Mouse (Mus musculus) hindbrain, embryonic 10.5 days (tissue): ENCODE measurements around the gene Mta2. TPM values are rescaled to one million over a fixed set of nuclear protein-coding genes. Genes with fewer than 3 reads are reported as not detected.

Experiments
- DNase-seq: peaks from one replicate; pipeline ENCODE4 v3.0.0-alpha.2; 2017; ENCODE audit warnings: low spot score
- H3K27ac ChIP-seq: fragments of 300-500 bp; sonication (generic); 2 replicates; pipeline ENCODE4 v1.5.1; 2016; ENCODE audit warnings: mild to moderate bottlenecking, moderate library complexity
- H3K27me3 ChIP-seq: fragments of 300-500 bp; sonication (generic); 2 replicates; pipeline ENCODE4 v1.6.1; 2016; ENCODE audit warnings: mild to moderate bottlenecking; ENCODE audit not compliant: poor library complexity, insufficient read depth, severe bottlenecking
- H3K36me3 ChIP-seq: fragments of 300-500 bp; sonication (generic); 2 replicates; pipeline ENCODE4 v1.6.1; 2016; ENCODE audit warnings: mild to moderate bottlenecking, moderate library complexity
- H3K4me1 ChIP-seq: fragments of 300-500 bp; sonication (generic); replicated peaks from 2 replicates; pipeline ENCODE4 v1.6.1; 2016; ENCODE audit warnings: mild to moderate bottlenecking
- H3K4me3 ChIP-seq: fragments of 300-500 bp; sonication (generic); 2 replicates; pipeline ENCODE4 v1.5.1; 2016; ENCODE audit warnings: mild to moderate bottlenecking, moderate library complexity
- H3K9me3 ChIP-seq: fragments of 300-500 bp; sonication (generic); 2 replicates; pipeline ENCODE4 v1.6.1; 2016; ENCODE audit warnings: mild to moderate bottlenecking, moderate library complexity
- WGBS: fragments of 180-500 bp; shearing (Covaris S2); methylation state at CpG from one replicate; pipeline ENCODE4 v1.1.7; 2016; 5-methylcytosine and 5-hydroxymethylcytosine counted together
- polyA plus RNA-seq: library from polyadenylated mRNA; unstranded; fragments of >200 nt; fragmentation: Nextera tagmentation; extraction: Ambion mirVana; gene quantifications from 2 replicates; pipeline ENCODE4 v1.2.1, GENCODE M21; 2016

Mta2 gene
- polyA plus RNA-seq, 1 experiment from 2014 or later, result 178 TPM

DNA sequence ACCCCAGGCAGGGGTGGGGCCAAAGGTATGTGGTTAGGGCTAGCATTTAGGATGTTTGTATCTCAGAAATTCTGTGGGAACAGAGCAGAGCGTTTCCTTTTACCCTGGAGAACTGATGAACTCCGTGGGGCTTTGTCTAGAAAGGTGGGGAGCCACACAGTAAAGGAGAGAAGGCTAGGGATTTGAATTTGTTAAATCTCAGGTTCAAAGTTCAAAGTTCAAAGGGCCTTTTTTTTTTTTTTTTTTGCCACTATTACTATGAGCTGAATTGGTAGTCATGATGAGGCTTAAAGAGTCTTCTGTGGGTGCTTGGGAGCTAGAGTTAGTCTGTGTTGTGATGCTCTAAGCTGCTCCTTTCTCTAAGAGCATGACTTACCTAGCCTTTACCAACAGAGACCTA, 4.9 kb upstream of the Mta2 start:
- H3K9me3 ChIP-seq, result no peaks in the 10 kb centered on the region
- 84% methylated on average over 2 of the region's 2 CpGs for WGBS
- H3K36me3 ChIP-seq, result peaks cover 65% of the 10 kb centered on the region
- no peak overlapping the region for H3K27ac ChIP-seq
- H3K4me3 ChIP-seq, result no peak overlapping the region
- H3K27me3 ChIP-seq, result no peaks in the 10 kb centered on the region
- DNase-seq, result no peak
- peaks cover 16% of the 10 kb centered on the region for H3K4me1 ChIP-seq

DNA sequence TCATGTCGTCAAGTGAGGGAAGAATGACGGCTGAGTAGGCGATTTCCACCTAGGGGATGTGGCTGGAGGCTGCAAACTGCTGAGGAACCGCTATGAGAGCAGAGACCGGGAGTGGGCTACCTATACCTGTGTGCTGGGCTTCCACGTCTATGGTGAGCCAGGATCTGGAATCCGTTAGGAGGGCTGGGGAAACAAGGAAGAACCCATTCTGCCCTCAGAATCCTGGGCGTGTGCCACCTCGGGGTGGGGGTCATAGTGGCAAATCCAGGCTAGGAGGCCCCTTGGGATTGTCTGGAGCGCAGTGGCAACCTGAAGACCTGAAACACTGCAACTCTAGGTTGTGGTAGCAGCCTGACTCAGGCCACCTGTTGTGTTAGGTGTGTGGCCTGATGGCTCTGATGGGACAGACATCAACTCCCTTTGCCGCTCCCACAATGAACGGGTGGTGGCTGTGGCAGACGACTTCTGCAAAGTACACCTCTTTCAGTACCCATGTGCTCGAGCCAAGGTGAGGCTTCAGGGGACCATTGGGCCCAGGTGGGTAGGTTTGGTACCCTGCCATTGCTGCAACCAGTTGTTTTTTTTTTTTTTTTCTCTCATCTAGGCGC, 1.0 kb upstream of the Mta2 start:
- Histone ChIP-seq H3K4me1 (peaks cover 46% of the 10 kb centered on the region), H3K36me3 (peaks cover 60% of the 10 kb centered on the region), H3K27me3 (no peaks in the 10 kb centered on the region), H3K4me3 (peak overlapping the region; percentile 95), H3K27ac (peak overlapping the region; percentile 98), H3K9me3 (no peaks in the 10 kb centered on the region)
- WGBS, result 82% methylated on average over 15 of the region's 15 CpGs
- no peak for DNase-seq

DNA sequence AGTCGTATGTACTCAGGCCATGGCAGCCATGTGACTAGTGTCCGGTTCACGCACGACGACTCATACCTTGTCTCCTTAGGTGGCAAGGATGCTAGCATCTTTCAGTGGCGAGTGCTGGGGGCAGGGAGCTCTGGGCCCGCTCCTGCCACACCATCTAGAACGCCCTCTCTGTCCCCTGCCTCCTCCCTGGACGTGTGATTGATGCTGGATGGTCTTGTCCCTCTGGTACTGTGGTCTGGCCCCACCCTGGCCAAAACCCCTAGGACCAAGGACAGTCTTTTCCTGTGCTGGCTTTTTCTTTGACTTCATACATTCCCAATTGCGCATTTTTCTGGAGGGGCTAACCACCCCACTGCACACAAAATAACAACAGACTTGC, 550 bp upstream of the Mta2 start:
- 40% methylated on average over 10 of the region's 10 CpGs for WGBS

DNA sequence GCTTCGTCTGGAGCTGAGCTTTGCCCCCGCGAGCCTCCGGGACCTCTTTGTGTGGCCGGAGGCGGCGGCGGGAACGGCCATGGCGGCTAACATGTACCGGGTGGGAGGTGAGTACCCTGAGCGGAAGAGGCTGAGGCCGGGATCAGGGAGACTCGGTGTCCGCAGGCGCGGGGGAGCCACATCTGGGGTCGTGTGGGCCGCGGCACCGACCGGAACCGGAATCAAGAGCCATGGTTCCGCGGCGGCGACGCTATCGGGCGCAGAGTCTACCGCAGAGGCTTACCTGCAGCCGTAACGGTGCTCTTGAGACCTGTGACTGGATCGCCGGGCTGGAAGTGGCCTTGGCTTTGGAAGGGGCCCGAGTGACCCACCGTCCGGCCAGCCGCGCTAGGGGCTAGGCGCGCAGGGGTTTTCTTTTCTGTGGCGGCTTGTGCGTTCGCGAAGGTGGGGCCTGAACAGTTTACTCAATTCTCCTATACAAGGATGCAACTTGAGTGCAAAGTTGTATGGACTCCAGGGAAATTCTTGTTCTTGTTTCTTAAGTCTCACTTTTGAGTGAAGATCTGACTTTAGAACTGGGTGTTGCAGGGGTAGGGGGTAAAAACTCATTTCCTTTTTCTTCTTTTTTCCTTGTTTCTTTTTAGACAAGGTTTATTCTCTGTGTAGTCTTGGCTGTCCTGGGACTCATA, 745 bp downstream of the Mta2 start:
- Histone ChIP-seq H3K4me3 (peak overlapping the region; percentile 95), H3K36me3 (peaks cover 60% of the 10 kb centered on the region), H3K27me3 (no peaks in the 10 kb centered on the region), H3K4me1 (peaks cover 46% of the 10 kb centered on the region), H3K27ac (peak overlapping the region; percentile 98), H3K9me3 (no peaks in the 10 kb centered on the region)
- WGBS, result under 1% methylated on average over 46 of the region's 46 CpGs
- DNase-seq, result peak; percentile 71

More for the DNA sequence above, 550 bp upstream of the Mta2 start:
- Histone ChIP-seq H3K27me3 (no peaks in the 10 kb centered on the region), H3K36me3 (peaks cover 60% of the 10 kb centered on the region), H3K9me3 (no peaks in the 10 kb centered on the region), H3K27ac (peak overlapping the region; percentile 98), H3K4me3 (peak overlapping the region; percentile 95), H3K4me1 (peaks cover 46% of the 10 kb centered on the region)
- DNase-seq, result peak; percentile 18

DNA sequence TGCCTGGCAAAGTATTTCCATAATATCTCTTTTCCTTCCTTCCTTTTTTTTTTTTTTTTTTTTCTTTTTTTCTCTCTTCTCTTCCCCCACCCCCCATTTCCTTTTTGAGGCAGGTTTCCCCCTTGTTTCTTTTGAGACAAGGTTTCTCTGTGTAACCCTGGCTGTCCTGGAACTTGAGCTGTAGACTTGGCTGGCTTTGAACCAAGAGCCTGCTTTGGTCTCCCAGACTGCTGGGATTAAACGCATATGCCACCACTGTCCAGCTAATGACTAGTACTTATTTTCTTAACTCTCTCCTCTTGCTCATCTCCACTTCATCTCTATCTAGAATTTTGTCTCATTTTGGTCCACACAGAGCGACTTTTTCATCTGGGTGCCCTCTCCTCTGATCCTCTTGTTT, 1.4 kb downstream of the Mta2 start:
- H3K27ac ChIP-seq, result peak overlapping the region; percentile 98
- WGBS, result 72% methylated on average over 2 of the region's 2 CpGs
- peak overlapping the region; percentile 95 for H3K4me3 ChIP-seq
- no peak for DNase-seq
- peaks cover 63% of the 10 kb centered on the region for H3K36me3 ChIP-seq
- H3K27me3 ChIP-seq, result no peaks in the 10 kb centered on the region
- H3K9me3 ChIP-seq, result no peaks in the 10 kb centered on the region
- H3K4me1 ChIP-seq, result peaks cover 46% of the 10 kb centered on the region

DNA sequence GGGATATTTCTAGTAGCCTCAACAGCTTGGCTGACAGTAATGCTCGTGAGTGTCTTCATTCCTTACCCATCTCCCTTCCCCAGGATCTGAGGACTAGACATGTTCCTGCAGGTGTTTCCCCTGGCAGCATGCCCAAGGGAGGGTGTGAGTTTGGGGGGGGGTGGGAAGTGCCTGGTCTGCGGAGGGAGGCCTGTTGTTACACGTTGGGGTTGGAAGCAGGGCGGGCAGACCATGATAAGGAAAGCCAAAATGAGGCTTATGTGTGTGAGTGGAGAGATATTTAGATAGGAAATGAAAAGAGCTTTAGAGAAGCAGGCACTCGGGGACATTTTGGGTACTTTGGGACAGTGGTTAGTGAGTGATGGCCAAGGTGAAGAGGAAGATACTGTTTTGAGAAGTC, 2.4 kb downstream of the Mta2 start:
- Histone ChIP-seq H3K9me3 (no peaks in the 10 kb centered on the region), H3K4me1 (peaks cover 46% of the 10 kb centered on the region), H3K27ac (no peak overlapping the region; the same call in 1 of the 2 replicates), H3K36me3 (peaks cover 63% of the 10 kb centered on the region), H3K27me3 (no peaks in the 10 kb centered on the region), H3K4me3 (peak overlapping the region; percentile 95)
- no peak for DNase-seq
- WGBS, result 80% methylated on average over 5 of the region's 5 CpGs

DNA sequence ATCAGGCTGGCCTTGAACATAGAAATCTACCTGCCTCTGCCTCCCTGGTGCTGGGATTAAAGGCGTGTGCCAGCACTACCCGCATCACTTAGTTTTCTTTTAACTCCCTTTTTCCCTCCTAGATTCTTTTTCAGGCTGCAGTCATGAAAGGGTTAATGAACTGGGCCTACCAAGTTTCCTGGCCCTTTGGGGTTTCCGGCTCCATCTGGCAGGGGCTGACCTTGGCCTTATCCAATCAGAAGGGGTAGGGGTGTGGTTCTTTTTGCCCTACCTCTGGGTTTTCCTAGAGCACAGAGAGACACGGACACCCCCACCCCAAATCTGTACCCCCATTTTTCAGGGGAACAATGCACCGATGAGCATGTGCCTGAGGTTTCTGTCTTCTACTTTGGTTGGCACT, 3.1 kb downstream of the Mta2 start:
- Histone ChIP-seq H3K27me3 (no peaks in the 10 kb centered on the region), H3K4me3 (peak overlapping the region; percentile 28; the same call in 1 of the 2 replicates), H3K4me1 (peaks cover 46% of the 10 kb centered on the region), H3K36me3 (peaks cover 66% of the 10 kb centered on the region), H3K27ac (no peak overlapping the region; the same call in 1 of the 2 replicates), H3K9me3 (no peaks in the 10 kb centered on the region)
- peak; percentile 70 for DNase-seq
- 59% methylated on average over 5 of the region's 5 CpGs for WGBS

DNA sequence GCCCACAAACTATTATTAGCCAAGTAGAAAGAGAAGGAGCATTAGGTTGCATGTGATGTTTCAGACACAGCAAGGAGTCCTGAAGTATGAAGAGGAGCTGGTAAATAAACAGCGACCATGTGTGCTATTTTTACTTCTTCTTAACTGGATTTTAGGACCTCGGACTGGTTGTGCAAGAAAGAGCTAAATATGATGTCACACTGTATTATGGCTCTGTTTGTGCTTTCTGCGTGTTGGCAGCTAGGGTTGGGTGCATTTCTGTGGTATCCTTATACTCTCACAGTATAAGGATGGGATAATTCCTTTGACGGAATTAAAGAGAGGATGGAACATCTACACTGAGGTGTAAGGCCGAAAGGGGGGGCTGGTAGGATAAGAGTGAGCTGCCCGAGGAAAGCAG, 3.6 kb downstream of the Mta2 start:
- H3K4me1 ChIP-seq, result peaks cover 45% of the 10 kb centered on the region
- H3K27me3 ChIP-seq, result no peaks in the 10 kb centered on the region
- peak overlapping the region; percentile 28; the same call in 1 of the 2 replicates for H3K4me3 ChIP-seq
- H3K27ac ChIP-seq, result no peak overlapping the region
- H3K36me3 ChIP-seq, result peaks cover 70% of the 10 kb centered on the region
- no peak for DNase-seq
- 93% methylated on average over 6 of the region's 6 CpGs for WGBS
- H3K9me3 ChIP-seq, result no peaks in the 10 kb centered on the region

DNA sequence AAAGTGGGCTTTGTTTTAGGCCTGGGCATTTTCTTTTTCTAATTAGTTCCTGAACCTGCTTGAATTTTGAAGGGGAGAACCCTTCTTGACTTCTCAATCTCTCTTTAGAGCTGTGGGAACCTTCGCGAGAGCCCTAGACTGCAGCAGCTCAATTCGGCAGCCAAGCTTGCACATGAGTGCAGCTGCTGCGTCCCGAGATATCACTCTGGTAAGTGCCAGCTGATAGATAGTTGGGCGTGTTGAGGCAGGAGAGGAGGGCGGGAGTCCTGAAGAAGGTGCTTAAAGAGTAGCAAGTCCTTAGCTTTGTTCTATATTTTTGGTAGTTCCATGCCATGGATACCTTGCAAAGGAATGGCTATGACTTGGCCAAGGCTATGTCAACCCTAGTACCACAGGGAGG, 5.3 kb downstream of the Mta2 start:
- H3K27me3 ChIP-seq, result no peaks in the 10 kb centered on the region
- H3K27ac ChIP-seq, result no peak overlapping the region
- no peak overlapping the region for H3K4me3 ChIP-seq
- H3K9me3 ChIP-seq, result no peaks in the 10 kb centered on the region
- peaks cover 32% of the 10 kb centered on the region for H3K4me1 ChIP-seq
- no peak for DNase-seq
- peaks cover 87% of the 10 kb centered on the region for H3K36me3 ChIP-seq
- 95% methylated on average over 7 of the region's 7 CpGs for WGBS

DNA sequence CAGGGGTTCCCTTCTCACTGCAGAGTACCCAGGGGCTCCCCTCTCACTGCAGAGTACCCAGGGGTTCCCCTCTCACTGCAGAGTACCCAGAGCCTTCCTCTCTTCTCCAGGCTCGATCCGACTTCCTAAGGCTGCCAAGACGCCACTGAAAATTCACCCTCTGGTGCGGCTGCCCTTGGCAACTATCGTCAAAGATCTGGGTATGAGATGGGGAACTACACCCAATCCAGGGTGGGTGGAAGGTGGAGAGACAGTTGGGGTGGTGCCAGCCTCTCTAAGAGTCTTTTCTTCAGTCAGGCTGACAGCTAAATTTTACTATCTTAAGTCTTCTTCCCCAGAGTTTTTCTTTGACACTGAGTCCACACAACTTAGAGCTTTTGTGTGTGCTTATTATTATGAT, 8.5 kb downstream of the Mta2 start:
- 93% methylated on average over 5 of the region's 5 CpGs for WGBS
- Histone ChIP-seq H3K4me3 (no peak overlapping the region), H3K9me3 (no peaks in the 10 kb centered on the region), H3K27me3 (no peaks in the 10 kb centered on the region), H3K4me1 (peaks cover 29% of the 10 kb centered on the region), H3K27ac (no peak overlapping the region), H3K36me3 (peaks cover 78% of the 10 kb centered on the region)
- no peak for DNase-seq

DNA sequence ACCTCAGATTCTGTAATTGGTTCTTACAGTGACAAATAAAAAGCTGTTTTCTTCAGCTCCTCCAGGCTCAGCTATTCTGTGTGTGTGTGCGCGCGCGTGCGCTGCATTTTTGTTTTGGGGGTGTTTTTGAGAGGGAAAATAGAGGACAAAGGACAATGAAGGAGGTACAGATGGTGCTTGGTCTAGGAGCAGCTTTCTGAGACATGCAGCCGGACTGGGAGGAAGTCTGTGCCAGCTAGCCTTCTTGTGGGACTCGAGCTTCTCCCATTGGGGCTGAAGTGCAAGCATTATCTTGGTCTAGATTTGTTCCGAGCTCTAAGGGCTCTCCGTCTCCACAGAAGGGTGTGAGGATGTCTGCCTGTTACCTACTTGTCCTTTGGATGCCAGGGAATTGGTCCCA, 10.6 kb downstream of the Mta2 start:
- no peak for DNase-seq
- peaks cover 77% of the 10 kb centered on the region for H3K36me3 ChIP-seq
- peaks cover 26% of the 10 kb centered on the region for H3K4me1 ChIP-seq
- 92% methylated on average over 9 of the region's 9 CpGs for WGBS
- H3K9me3 ChIP-seq, result no peaks in the 10 kb centered on the region
- H3K4me3 ChIP-seq, result 0 out of 2 replicates have a peak overlapping the region, but pooled peaks have one; percentile 2
- H3K27me3 ChIP-seq, result no peaks in the 10 kb centered on the region
- peak overlapping the region; percentile 87 for H3K27ac ChIP-seq

DNA sequence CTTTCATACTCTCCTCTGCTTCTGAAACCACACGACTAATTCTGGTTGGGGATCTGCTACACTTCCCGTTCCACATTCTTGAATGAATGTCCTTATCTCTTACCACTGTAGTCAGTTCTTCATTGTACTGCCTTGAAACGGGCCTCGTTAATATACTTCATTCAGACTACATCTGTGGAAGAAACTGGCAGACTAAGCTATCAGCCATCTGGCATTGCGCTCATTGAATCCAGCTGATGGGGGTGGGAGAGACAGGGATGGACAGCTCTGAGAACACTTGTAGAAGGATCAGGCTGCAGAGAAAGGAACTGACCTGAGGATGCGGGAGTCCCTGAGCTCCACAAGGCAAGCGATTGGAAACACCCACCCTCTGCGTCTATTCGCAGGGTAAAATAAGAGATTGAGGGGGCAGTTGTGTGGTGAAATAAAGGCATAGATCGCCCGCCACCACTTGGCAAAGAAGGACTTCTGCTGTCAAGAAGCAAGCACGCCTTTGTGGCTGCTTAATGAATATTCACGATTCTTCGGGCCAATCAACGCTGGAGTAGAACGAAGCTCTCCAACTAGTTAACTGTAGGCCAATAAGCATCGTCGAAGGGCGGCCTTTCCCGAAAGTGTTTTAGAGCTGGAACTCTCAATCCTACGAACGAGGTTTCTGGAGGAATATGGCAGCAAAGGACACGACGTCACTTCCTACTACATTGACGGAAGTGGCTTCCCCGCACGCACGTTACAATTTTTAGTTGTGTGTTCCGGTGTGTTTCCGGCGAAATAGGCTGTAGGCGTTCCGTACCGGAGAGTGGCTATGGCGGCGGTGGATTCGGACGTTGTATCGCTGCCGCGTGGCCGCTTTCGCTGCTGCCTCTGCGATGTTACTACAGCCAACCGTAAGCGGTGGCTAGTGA, 11.7 kb downstream of the Mta2 start, which contains the start of gene Tut1:
Tut1 (plus strand) TSS at position 713 of the 905 bp plus-strand sequence.
- peak within 1 kb of the TSS; percentile 87 for H3K27ac ChIP-seq
- 6% methylated on average over 46 of the region's 46 CpGs for WGBS
- H3K36me3 ChIP-seq, result peaks cover 77% of the 10 kb centered on the region
- H3K27me3 ChIP-seq, result no peaks in the 10 kb centered on the region
- peaks cover 26% of the 10 kb centered on the region for H3K4me1 ChIP-seq
- H3K4me3 ChIP-seq, result peak within 1 kb of the TSS; percentile 84
- peak; percentile 91 for DNase-seq
- H3K9me3 ChIP-seq, result no peaks in the 10 kb centered on the region
